Mouse (Mus musculus): ENCODE results near the gene Trir.

DNA sequence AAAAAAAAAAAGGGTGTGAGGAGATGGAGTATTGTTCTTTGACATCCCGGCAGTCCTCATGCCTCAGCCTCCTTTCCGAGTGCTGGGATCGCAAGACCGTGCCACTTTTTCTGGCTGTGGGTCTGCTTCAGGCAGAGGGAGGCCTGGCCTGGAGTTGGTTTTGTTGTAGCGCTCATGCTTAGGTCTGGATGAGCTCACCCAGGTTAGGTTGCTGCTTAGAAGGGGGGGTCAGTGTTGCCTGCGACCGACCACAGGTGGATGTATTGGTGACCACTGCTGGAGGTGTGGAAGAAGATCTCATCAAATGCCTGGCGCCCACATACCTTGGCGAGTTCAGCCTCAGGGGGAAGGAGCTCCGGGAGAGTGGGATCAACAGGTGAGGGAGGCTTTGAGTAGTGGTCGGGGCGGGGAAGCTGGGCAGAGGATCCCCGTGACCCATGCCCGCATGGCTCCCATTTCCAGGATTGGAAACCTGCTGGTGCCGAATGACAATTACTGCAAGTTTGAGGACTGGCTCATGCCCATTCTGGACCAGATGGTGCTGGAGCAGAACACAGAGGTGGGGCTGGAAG, 46.5 kb downstream of the Trir start:
- TF ChIP-seq CHD2 (IDR thresholded peaks at IDR 0.05; ENCODE audit: low read depth, low read length) (no peak), HCFC1 (IDR thresholded peaks at IDR 0.05; ENCODE audit: borderline replicate concordance, insufficient read depth, low read length) (no peak), MAFK (IDR thresholded peaks at IDR 0.05; ENCODE audit: insufficient read depth, low read depth, low read length) (no peak)
